Mouse (Mus musculus) E14TG2a.4 (cell line): ENCODE results near the gene Fgfr1op2.

ENCODE experiments used
- H3K27me3 ChIP-seq: 2 replicates; pipeline ENCODE4 v1.6.1; 2014; ENCODE audit warnings: low read length, control low read depth; ENCODE audit not compliant: insufficient read depth
- H3K36me3 ChIP-seq: 2 replicates; pipeline ENCODE4 v1.6.1; 2014; ENCODE audit warnings: low read length, control low read depth; ENCODE audit not compliant: insufficient read depth
- H3K4me1 ChIP-seq: replicated peaks from 2 replicates; pipeline ENCODE4 v1.6.1; 2014; ENCODE audit warnings: low read depth, low read length, control low read depth
- H3K4me3 ChIP-seq: replicated peaks from 2 replicates; pipeline ENCODE4 v1.5.1; 2014; ENCODE audit warnings: mild to moderate bottlenecking, low read length
- H3K9me3 ChIP-seq: 2 replicates; pipeline ENCODE4 v1.6.1; 2014; ENCODE audit warnings: low read length, control low read depth
- CTCF ChIP-seq: conservative IDR thresholded peaks from 2 replicates; pipeline ENCODE4 v1.5.1; 2014; ENCODE audit warnings: low read length
- NANOG ChIP-seq: IDR thresholded peaks from 2 replicates; pipeline ENCODE4 v1.6.1; 2014; ENCODE audit warnings: borderline replicate concordance, low read length, mixed read lengths
- POU5F1 ChIP-seq: IDR thresholded peaks from 2 replicates; pipeline ENCODE4 v1.6.1; 2014; ENCODE audit warnings: low read length, borderline replicate concordance

Fgfr1op2 gene

DNA sequence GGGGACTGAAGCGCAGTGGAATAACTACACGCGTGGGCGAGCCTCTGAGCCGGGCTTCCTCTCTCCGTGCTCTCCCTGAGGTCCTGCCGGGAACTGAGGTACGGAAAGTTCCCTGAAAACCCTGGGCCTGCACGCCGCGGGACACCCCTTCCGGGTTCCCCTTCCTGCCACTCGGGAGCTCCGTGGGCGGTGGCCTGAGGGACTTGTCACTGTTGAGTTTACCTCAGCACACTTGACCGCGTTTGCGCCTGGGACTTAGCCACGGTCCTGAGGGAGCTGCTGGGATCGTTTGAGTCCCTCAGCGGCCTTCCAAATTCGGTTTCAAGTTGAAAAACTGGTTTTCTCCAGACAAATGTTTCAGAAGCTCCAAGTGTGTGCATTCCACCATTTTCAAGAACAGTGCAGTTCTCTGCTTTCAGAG lies 1.1 kb downstream of the Fgfr1op2 start:
- Histone ChIP-seq H3K36me3 (peaks cover 20% of the 10 kb centered on the region; the same call in 1 of the 2 replicates), H3K4me1 (peaks cover 38% of the 10 kb centered on the region), H3K9me3 (no peaks in the 10 kb centered on the region), H3K4me3 (peak overlapping the region; percentile 100), H3K27me3 (no peaks in the 10 kb centered on the region)
- TF ChIP-seq CTCF (no peak), POU5F1 (no peak), NANOG (no peak)

DNA sequence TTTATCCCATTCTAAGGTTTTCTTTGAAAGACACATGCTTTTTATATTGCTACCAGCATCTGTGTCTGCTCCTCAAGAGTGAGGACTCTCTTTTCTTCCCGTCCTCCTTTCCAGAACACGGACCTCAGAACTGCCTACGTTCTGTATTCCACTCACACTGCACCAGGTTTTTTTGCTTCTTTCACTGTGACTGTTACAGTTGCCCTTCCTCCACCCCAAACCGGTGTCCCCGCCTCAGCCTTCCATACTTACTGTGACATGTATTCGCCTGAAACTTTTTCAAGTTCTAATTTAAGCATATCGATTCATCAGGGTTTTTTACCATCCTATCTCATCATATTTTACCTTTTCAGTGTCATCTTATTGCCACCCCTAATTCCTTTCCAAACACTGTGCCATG lies 1.6 kb downstream of the Fgfr1op2 start:
- Histone ChIP-seq H3K4me1 (peaks cover 38% of the 10 kb centered on the region), H3K36me3 (peaks cover 18% of the 10 kb centered on the region; the same call in 1 of the 2 replicates), H3K9me3 (no peaks in the 10 kb centered on the region), H3K4me3 (peak overlapping the region; percentile 100), H3K27me3 (no peaks in the 10 kb centered on the region)
- no peak for TF ChIP-seq CTCF
- no peak for TF ChIP-seq NANOG
- TF ChIP-seq POU5F1: no peak

GRCm38 (mm10) chr6:146580381-146580926 lies 3.5 kb downstream of the Fgfr1op2 start:
- Histone ChIP-seq H3K4me1 (peaks cover 45% of the 10 kb centered on the region), H3K9me3 (no peaks in the 10 kb centered on the region), H3K36me3 (peaks cover 15% of the 10 kb centered on the region; the same call in 1 of the 2 replicates), H3K4me3 (no peak overlapping the region), H3K27me3 (no peaks in the 10 kb centered on the region)
- TF ChIP-seq NANOG: no peak
- TF ChIP-seq POU5F1: no peak
- no peak for TF ChIP-seq CTCF

GRCm38 (mm10) chr6:146583366-146584046 lies 6.5 kb downstream of the Fgfr1op2 start:
- Histone ChIP-seq H3K4me3 (no peak overlapping the region), H3K36me3 (peaks cover 37% of the 10 kb centered on the region), H3K9me3 (no peaks in the 10 kb centered on the region), H3K27me3 (no peaks in the 10 kb centered on the region), H3K4me1 (peaks cover 31% of the 10 kb centered on the region)
- no peak for TF ChIP-seq POU5F1
- TF ChIP-seq NANOG: no peak
- no peak for TF ChIP-seq CTCF

DNA sequence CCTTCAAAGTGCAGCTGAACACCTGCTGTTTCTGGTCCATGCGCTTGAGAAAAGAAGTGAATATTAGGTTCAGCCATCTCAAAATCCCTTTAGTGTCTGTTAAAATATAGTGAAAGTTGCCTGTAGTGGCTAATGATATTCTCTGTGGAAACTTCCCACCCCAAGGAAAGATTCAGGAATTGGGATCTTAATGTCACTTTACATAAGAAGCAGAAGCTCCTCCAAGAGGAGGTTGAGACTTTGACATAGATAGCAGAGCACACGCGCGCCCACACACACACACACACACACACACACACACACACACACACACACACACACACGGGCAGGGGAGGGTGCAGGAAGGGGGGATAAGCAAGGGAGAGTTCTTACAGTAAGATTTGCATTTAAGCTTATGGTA lies 8.1 kb downstream of the Fgfr1op2 start:
- H3K9me3 ChIP-seq: no peaks in the 10 kb centered on the region
- TF ChIP-seq POU5F1 (no peak), CTCF (no peak), NANOG (no peak)
- H3K27me3 ChIP-seq: no peaks in the 10 kb centered on the region
- peaks cover 19% of the 10 kb centered on the region for H3K4me1 ChIP-seq
- H3K4me3 ChIP-seq: no peak overlapping the region
- H3K36me3 ChIP-seq: peaks cover 51% of the 10 kb centered on the region

DNA sequence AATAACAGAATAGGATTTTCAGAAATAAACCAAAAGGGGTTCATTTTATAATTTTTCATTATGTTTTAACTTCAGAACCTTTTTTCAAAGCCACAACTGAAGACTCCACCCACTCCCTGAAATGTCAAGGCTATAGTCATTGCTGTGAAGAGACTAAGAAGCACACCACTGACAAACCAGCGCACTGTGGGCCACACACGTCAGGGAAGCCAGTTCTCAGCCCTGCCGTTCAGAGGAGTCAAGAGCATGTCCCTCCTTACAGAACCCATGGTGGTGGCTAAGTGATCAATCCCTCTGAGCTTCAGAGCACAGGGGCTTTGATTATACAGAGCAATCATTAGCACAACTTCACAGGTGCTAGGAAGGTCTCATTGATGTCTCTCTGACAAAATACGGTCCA lies 25.6 kb downstream of the Fgfr1op2 start:
- Histone ChIP-seq H3K36me3 (peaks cover 93% of the 10 kb centered on the region), H3K4me1 (peaks cover 5% of the 10 kb centered on the region), H3K27me3 (no peaks in the 10 kb centered on the region), H3K4me3 (no peak overlapping the region), H3K9me3 (no peaks in the 10 kb centered on the region)
- TF ChIP-seq POU5F1 (no peak), CTCF (no peak), NANOG (no peak)

DNA sequence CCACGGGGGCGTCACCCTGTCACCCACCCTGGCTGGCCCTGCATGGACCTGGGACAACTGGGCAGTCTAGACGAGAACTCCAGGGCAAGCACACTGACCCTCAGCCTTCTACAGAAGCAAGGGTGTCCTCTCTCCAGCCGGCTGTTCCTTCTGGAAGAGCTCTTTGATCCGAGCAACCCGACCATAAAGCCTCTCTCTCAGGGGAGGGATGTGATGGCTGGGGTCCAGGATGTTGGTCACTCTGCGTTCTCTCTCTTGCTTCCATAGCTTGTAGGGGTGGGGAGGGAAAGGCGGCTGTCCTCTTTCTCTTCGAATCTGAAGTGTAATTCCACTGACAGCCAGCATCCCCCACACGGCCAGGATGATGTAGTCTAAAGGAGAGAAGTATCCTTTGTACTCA lies 26.6 kb downstream of the Fgfr1op2 start:
- Histone ChIP-seq H3K4me3 (no peak overlapping the region), H3K9me3 (no peaks in the 10 kb centered on the region), H3K27me3 (no peaks in the 10 kb centered on the region), H3K36me3 (peaks cover 95% of the 10 kb centered on the region), H3K4me1 (peaks cover 5% of the 10 kb centered on the region)
- TF ChIP-seq CTCF: no peak
- no peak for TF ChIP-seq NANOG
- no peak for TF ChIP-seq POU5F1

DNA sequence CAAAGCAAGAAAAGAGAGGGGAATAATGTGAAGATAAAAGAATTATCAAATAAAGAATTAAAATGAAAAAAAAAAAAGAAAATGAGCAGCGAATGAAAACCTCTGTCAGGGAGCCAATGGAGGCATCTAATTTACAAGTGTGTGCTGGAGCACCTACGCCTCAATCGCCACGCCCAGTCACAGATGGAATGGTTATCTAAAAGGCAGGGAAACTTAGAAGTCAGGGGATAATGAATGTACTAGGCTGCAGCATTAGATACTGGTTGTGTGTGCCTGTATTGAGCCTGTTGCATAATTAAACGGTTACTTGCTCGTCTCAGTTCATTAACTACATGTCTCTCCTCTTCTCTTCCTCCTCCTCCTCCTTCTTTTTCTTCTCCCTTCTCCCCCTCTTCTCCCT lies 34.4 kb downstream of the Fgfr1op2 start:
- H3K4me1 ChIP-seq: peaks cover 41% of the 10 kb centered on the region
- H3K36me3 ChIP-seq: peaks cover 95% of the 10 kb centered on the region
- no peak overlapping the region for H3K4me3 ChIP-seq
- no peaks in the 10 kb centered on the region for H3K9me3 ChIP-seq
- TF ChIP-seq POU5F1 (no peak), CTCF (no peak), NANOG (no peak)
- no peaks in the 10 kb centered on the region for H3K27me3 ChIP-seq

DNA sequence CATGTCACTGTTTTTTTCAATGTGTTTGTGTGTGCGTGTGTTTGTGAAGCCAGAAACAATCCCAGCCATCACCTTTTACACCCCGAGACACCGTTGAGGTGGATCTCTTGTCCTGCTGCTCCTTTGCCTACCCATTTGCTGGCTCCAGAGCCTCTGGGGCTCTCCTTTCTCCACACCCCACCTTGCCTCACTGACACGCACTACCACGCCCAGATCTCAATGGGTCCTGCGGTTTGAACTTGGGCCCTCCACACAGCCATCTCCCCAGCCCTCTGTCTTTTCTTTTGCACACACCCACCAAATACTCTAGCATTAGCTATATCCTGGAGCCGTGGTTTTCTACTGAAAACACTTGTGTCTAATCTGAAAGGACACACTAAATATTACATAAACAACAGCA lies 34.9 kb downstream of the Fgfr1op2 start:
- Histone ChIP-seq H3K36me3 (peaks cover 95% of the 10 kb centered on the region), H3K27me3 (no peaks in the 10 kb centered on the region), H3K4me3 (no peak overlapping the region), H3K9me3 (no peaks in the 10 kb centered on the region), H3K4me1 (peaks cover 41% of the 10 kb centered on the region)
- TF ChIP-seq NANOG (no peak), CTCF (no peak), POU5F1 (no peak)
